Mouse (Mus musculus): ENCODE results near the gene Klhl3. TPM values are rescaled to one million over a fixed set of nuclear protein-coding genes. Genes with fewer than 3 reads are reported as not detected.
A peak's percentile ranks its signal among the peaks of the same experiment; 100 is the strongest.

The Klhl3 gene
- polyA plus RNA-seq, 1 experiment from 2014 or later = 1.1 TPM

MicroRNAs within 50 kb of the gene (microRNA counts, 519-probe panel; counts per million panel counts)
- microRNA mmu-miR-874 = not detected

Small RNA genes lying within 50 kb of the gene (microRNA-seq; reads per million reads assigned to microRNA genes)
- gene Mir874 = 217 reads per million, percentile 61 among the genes with 10 or more reads in this experiment

Other genes with a start within 250 kb of the Klhl3 start
- gene Spock1, start 205.3 kb downstream of the Klhl3 start, polyA plus RNA-seq (2015; fragmentation: Nextera tagmentation; extraction: Ambion mirVana) = 0.06 and 0.08 TPM in 2 replicates
- gene Hnrnpa0, start 15.0 kb upstream of the Klhl3 start, polyA plus RNA-seq (2015; fragmentation: Nextera tagmentation; extraction: Ambion mirVana) = 5.2 and 6.2 TPM in 2 replicates
- gene Idnk, start 44.1 kb upstream of the Klhl3 start, polyA plus RNA-seq (2015; fragmentation: Nextera tagmentation; extraction: Ambion mirVana) = 17.2 and 18.8 TPM in 2 replicates
- gene Ubqln1, start 102.1 kb upstream of the Klhl3 start, polyA plus RNA-seq (2015; fragmentation: Nextera tagmentation; extraction: Ambion mirVana) = 42.4 and 45.2 TPM in 2 replicates
- gene Gkap1, start 162.1 kb upstream of the Klhl3 start, polyA plus RNA-seq (2015; fragmentation: Nextera tagmentation; extraction: Ambion mirVana) = 4.7 and 5.9 TPM in 2 replicates
- gene Kif27, start 245.5 kb upstream of the Klhl3 start, polyA plus RNA-seq (2015; fragmentation: Nextera tagmentation; extraction: Ambion mirVana) = 0.12 and 0.14 TPM in 2 replicates

Measured in liver, embryonic 15.5 days (tissue).